Comparison of ENCODE assay signal across 33 mouse cellular contexts in genomic region chr7:142517531-142517930, GRCm38 (mm10). TPM values are rescaled to one million over a fixed set of nuclear protein-coding genes. Genes with fewer than 3 reads are reported as not detected.
DNase-seq lines count a peak whose midpoint lies in the region; ATAC-seq lines count a peak whose summit lies in the region.
"Had no signal": no experiment of that assay in that cellular context is flagged by ENCODE, and none has a peak within 500 bp of the region (broad histone marks: within the 10 kb centered on the region; RNA-seq: fewer than 3 reads in every experiment).

No protein-coding gene starts in this region.

- H3K9me3 ChIP-seq in heart, embryonic 10.5 days = no peaks in the 10 kb centered on the region
- no peaks in the 10 kb centered on the region for H3K9me3 ChIP-seq in embryonic facial prominence, embryonic 13.5 days
- no peaks in the 10 kb centered on the region for H3K9me3 ChIP-seq in embryonic facial prominence, embryonic 15.5 days (replicated peaks)
- H3K9me3 ChIP-seq: hindbrain, embryonic 13.5 days; limb, embryonic 13.5 days; liver, embryonic 12.5 days; neural tube, embryonic 12.5 days had no signal

- no peak for ATAC-seq in embryonic facial prominence, embryonic 13.5 days (ENCODE audit: insufficient number of reproducible peaks, insufficient read depth, low FRiP score, low TSS enrichment, low read depth)
- ATAC-seq in embryonic facial prominence, embryonic 15.5 days (ENCODE audit: insufficient number of reproducible peaks, low FRiP score, low TSS enrichment, low read depth) = no peak
- no peak for ATAC-seq in inflammation-experienced regulatory T-cells, adult 6 months
- ATAC-seq: CD4-positive, CD25-positive, alpha-beta regulatory T cell, adult 4 months; forebrain, embryonic 14.5 days; intestine, postnatal 0 days; liver, embryonic 12.5 days; liver, postnatal 0 days; midbrain, embryonic 16.5 days had no signal

- no peak overlapping the region for H3K4me3 ChIP-seq in heart, embryonic 10.5 days
- H3K4me3 ChIP-seq in embryonic facial prominence, embryonic 13.5 days = no peak overlapping the region
- H3K4me3 ChIP-seq in embryonic facial prominence, embryonic 15.5 days (replicated peaks) = no peak overlapping the region
- H3K4me3 ChIP-seq: hindbrain, embryonic 13.5 days; limb, embryonic 13.5 days; liver, embryonic 12.5 days; neural tube, embryonic 12.5 days had no signal

- no peaks in the 10 kb centered on the region for H3K27me3 ChIP-seq in heart, embryonic 10.5 days (ENCODE audit: insufficient read depth, poor library complexity, severe bottlenecking)
- H3K27me3 ChIP-seq in embryonic facial prominence, embryonic 13.5 days = no peaks in the 10 kb centered on the region
- no peaks in the 10 kb centered on the region for H3K27me3 ChIP-seq in embryonic facial prominence, embryonic 15.5 days
- H3K27me3 ChIP-seq: hindbrain, embryonic 13.5 days; limb, embryonic 13.5 days had no signal

- no peak overlapping the region for H3K4me2 ChIP-seq in embryonic facial prominence, embryonic 13.5 days
- H3K4me2 ChIP-seq in embryonic facial prominence, embryonic 15.5 days (replicated peaks) = no peak overlapping the region
- H3K4me2 ChIP-seq: hindbrain, embryonic 13.5 days; limb, embryonic 13.5 days; liver, embryonic 12.5 days; midbrain, embryonic 11.5 days; neural tube, embryonic 12.5 days had no signal

- peak overlapping the region; percentile 89 for H3K27ac ChIP-seq in heart, embryonic 10.5 days
- H3K27ac ChIP-seq in embryonic facial prominence, embryonic 13.5 days = peak overlapping the region; percentile 98
- peak overlapping the region; percentile 94 for H3K27ac ChIP-seq in embryonic facial prominence, embryonic 15.5 days (replicated peaks)
- H3K27ac ChIP-seq: neural tube, embryonic 12.5 days had no signal

- H3K4me1 ChIP-seq in heart, embryonic 10.5 days = peaks cover 54% of the 10 kb centered on the region
- H3K4me1 ChIP-seq in embryonic facial prominence, embryonic 13.5 days = peaks cover 39% of the 10 kb centered on the region
- H3K4me1 ChIP-seq in embryonic facial prominence, embryonic 15.5 days = peaks cover 33% of the 10 kb centered on the region

- WGBS in heart, embryonic 10.5 days = 30% methylated on average over 3 of the region's 3 CpGs
- 82% methylated on average over 3 of the region's 3 CpGs for WGBS in embryonic facial prominence, embryonic 13.5 days
- 78% methylated on average over 3 of the region's 3 CpGs for WGBS in embryonic facial prominence, embryonic 15.5 days

- DNase-seq in heart, embryonic 10.5 days (ENCODE audit: low spot score) = no peak
- no peak for DNase-seq in heart, adult 18-20 months
- DNase-seq in skeletal muscle tissue, adult 2 months (ENCODE audit: low read depth, low spot score) = peak; percentile 76
- no peak for DNase-seq in urinary bladder, postnatal 14 days (ENCODE audit: low spot score)
- DNase-seq: adrenal gland, postnatal 14 days; cerebellum, adult 11 months; cerebellum, adult 9-10 months; embryo, embryonic 11 days; gastrocnemius, postnatal 10 days; heart, postnatal 4 days; kidney, adult 9 months; kidney, postnatal 14 days; layer of hippocampus, adult 9-11 months; liver, postnatal 0 days; lung, postnatal 36 days; right cerebral cortex, adult 18-20 months; thymus, adult 18-20 months; thymus, postnatal 25 days had no signal

- H3K9ac ChIP-seq in embryonic facial prominence, embryonic 13.5 days = no peak overlapping the region
- H3K9ac ChIP-seq in embryonic facial prominence, embryonic 15.5 days = no peak overlapping the region
- H3K9ac ChIP-seq: limb, embryonic 13.5 days; liver, embryonic 12.5 days; liver, postnatal 0 days; neural tube, embryonic 12.5 days had no signal

- no peaks in the 10 kb centered on the region for H3K36me3 ChIP-seq in heart, embryonic 10.5 days
- H3K36me3 ChIP-seq in embryonic facial prominence, embryonic 13.5 days = no peaks in the 10 kb centered on the region
- H3K36me3 ChIP-seq in embryonic facial prominence, embryonic 15.5 days = no peaks in the 10 kb centered on the region
- H3K36me3 ChIP-seq: hindbrain, embryonic 13.5 days; limb, embryonic 13.5 days; liver, embryonic 12.5 days; neural tube, embryonic 12.5 days had no signal

RNA-seq across cellular contexts. Expression of gene Mrpl23, which starts 15.0 kb away (rescaled TPM):
- polyA plus RNA-seq in heart, embryonic 10.5 days (2016; fragmentation: Nextera tagmentation; extraction: Ambion mirVana) = 17.1 and 25.1 TPM in 2 replicates
- total RNA-seq in heart, adult 18-20 months (2021) = 10 to 100 TPM; 12.2 to 29.0 TPM
- 36.0 and 36.7 TPM in 2 replicates for polyA plus RNA-seq in embryonic facial prominence, embryonic 13.5 days (2015; fragmentation: Nextera tagmentation; extraction: Ambion mirVana)
- polyA plus RNA-seq in embryonic facial prominence, embryonic 15.5 days (2015; fragmentation: Nextera tagmentation; extraction: Ambion mirVana) = 28.5 and 32.7 TPM in 2 replicates
- 10 to 100 TPM in 1 of 3 experiments, 1 to 10 TPM in 1, under 1 TPM in 1; 0.26 to 24.2 (median 3.2) TPM for polyA plus RNA-seq in inflammation-experienced regulatory T-cells, adult 6 months (2017; shearing (Covaris generic))

RNA-seq across cellular contexts. Expression of gene Tnnt3, which starts 18.9 kb away (rescaled TPM):
- polyA plus RNA-seq in heart, embryonic 10.5 days (2016; fragmentation: Nextera tagmentation; extraction: Ambion mirVana) = 9.5 and 10.4 TPM in 2 replicates
- under 1 TPM in 1 of 2 experiments, not detected in 1; 0.67 TPM for total RNA-seq in heart, adult 18-20 months (2021)
- 3.8 and 5.8 TPM in 2 replicates for polyA plus RNA-seq in embryonic facial prominence, embryonic 13.5 days (2015; fragmentation: Nextera tagmentation; extraction: Ambion mirVana)
- polyA plus RNA-seq in embryonic facial prominence, embryonic 15.5 days (2015; fragmentation: Nextera tagmentation; extraction: Ambion mirVana) = 167 and 228 TPM in 2 replicates
- 1 to 10 TPM; 2.5 to 3.8 (median 2.8) TPM for polyA plus RNA-seq in inflammation-experienced regulatory T-cells, adult 6 months (2017; shearing (Covaris generic))
- total RNA-seq: granulocyte monocyte progenitor cell, adult 5-6 weeks; left cerebral cortex, postnatal 10 days had no signal
- polyA plus RNA-seq: liver, embryonic 12.5 days; small intestine, adult 2 months had no signal

RNA-seq across cellular contexts. Expression of gene Lsp1, which starts 56.9 kb away (rescaled TPM):
- 32.0 and 36.9 TPM in 2 replicates for polyA plus RNA-seq in heart, embryonic 10.5 days (2016; fragmentation: Nextera tagmentation; extraction: Ambion mirVana)
- total RNA-seq in heart, adult 18-20 months (2021) = 10 to 100 TPM; 24.7 to 33.1 TPM
- 28.5 and 29.2 TPM in 2 replicates for polyA plus RNA-seq in embryonic facial prominence, embryonic 13.5 days (2015; fragmentation: Nextera tagmentation; extraction: Ambion mirVana)
- 49.3 and 58.9 TPM in 2 replicates for polyA plus RNA-seq in embryonic facial prominence, embryonic 15.5 days (2015; fragmentation: Nextera tagmentation; extraction: Ambion mirVana)
- 1,000 to 10,000 TPM; 1,183 to 1,943 (median 1,210) TPM for polyA plus RNA-seq in inflammation-experienced regulatory T-cells, adult 6 months (2017; shearing (Covaris generic))

Comparison
In these comparisons a context has a peak if more than half of its experiments do, and no peak if none do; other contexts are left out.
1. RNA of gene Tnnt3, which starts 18.9 kb away (polyA plus RNA-seq): 167 to 228 TPM in embryonic facial prominence, embryonic 15.5 days; 9.5 to 10.4 TPM in heart, embryonic 10.5 days, 3.8 to 5.8 TPM in embryonic facial prominence, embryonic 13.5 days and 2.5 to 3.8 TPM in inflammation-experienced regulatory T-cells, adult 6 months; every median in the first group is over 10 times any median in the second.
2. RNA of gene Lsp1, which starts 56.9 kb away (polyA plus RNA-seq): 1,183 to 1,943 TPM in inflammation-experienced regulatory T-cells, adult 6 months; 49.3 to 58.9 TPM in embryonic facial prominence, embryonic 15.5 days, 32.0 to 36.9 TPM in heart, embryonic 10.5 days and 28.5 to 29.2 TPM in embryonic facial prominence, embryonic 13.5 days; every median in the first group is over 10 times any median in the second.
3. Peak in every context shown above with its lines, with median percentiles within 50 percentile points of each other: H3K27ac ChIP-seq.